Mouse (Mus musculus) adrenal gland, adult 2 months (tissue): Measurements from ENCODE around the gene Mmab. TPM values are rescaled to one million over a fixed set of nuclear protein-coding genes. Genes with fewer than 3 reads are reported as not detected.

ENCODE experiments used
- DNase-seq: peaks from one replicate; pipeline ENCODE4 v3.0.0; 2021
- polyA plus RNA-seq: library from polyadenylated mRNA; depleted of rRNA; stranded (reverse); fragments of >200 nt; gene quantifications from 2 replicates; pipeline ENCODE4 v1.2.3, GENCODE M21; 2012
- total RNA-seq, 2 experiments: library from RNA; stranded (reverse); gene quantifications; 2 replicates each; pipeline ENCODE4 v1.2.3; 2021

The Mmab gene
- total and polyA plus RNA-seq, 3 experiments, result 21.2 to 37.4 (median 23.1) TPM

GRCm38 (mm10) chr5:114429781-114430180 lies 14.1 kb downstream of the Mmab start:
- no peak for DNase-seq

GRCm38 (mm10) chr5:114428621-114429020 lies 15.2 kb downstream of the Mmab start:
- DNase-seq, result no peak

GRCm38 (mm10) chr5:114426732-114427131 lies 17.1 kb downstream of the Mmab start:
- DNase-seq, result no peak

- no peak for DNase-seq
Observed at GRCm38 (mm10) chr5:114423961-114424360, 19.9 kb downstream of the Mmab start.

GRCm38 (mm10) chr5:114422591-114422990 lies 21.3 kb downstream of the Mmab start:
- no peak for DNase-seq

GRCm38 (mm10) chr5:114421561-114422298 lies 22.1 kb downstream of the Mmab start:
- peak; percentile 40 for DNase-seq

DNA sequence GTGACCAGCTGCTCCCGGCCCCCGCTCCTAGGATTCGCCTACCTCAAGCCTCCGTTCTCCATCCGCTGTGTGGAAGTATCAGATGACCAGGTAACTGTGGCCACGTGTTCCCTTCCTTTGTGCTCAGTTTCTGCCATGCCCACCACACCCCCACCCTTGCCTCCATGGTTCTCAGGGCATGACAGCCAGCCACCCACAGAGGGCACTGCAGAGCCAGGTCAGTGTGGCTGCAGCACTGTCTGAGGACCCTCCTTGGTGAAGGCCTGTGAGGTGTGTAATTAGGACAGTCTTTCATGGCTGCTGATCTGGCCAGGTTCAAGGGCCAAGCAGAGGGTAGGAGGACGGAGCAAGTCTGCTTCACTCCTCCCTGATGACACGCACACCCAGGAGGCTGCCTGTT lies 25.3 kb downstream of the Mmab start:
- no peak for DNase-seq

DNA sequence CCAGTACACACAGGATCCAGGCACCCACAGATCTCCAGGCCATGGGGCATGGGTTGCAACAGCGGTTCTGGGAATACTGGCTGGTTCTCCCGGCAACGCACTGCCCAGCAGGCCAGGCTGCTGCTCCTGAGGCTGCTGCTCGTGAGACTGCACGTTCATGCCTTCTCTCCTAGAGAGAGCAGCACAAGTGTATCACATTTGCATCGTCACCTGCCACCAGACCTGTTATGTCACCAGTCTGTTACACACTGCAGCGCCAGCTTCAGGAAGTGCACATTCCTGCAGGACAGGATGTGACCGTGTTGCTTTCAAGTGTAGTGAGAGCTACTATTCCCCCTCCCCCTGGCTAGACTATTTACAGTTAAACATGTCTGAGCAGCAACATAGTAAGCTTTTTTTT lies 27.0 kb downstream of the Mmab start:
- no peak for DNase-seq

DNA sequence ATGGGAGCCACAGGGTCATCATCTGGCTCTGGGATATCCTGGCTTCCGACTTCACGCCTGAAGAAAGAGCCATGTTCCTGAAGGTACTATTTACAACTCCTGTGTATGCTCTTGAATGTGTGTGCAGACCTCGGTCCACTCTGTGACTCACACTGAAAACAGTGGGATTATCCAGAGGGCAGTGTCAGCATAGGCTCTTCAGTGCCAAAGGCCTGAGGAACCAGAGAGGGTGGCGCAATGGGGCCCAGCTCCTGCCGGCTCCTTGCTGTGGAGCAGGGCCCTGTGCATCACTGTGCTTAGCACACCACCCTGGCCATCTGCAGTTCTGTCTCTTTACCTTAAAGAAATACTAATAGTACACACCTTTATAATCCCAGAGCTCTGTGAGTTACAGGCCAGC lies 28.3 kb downstream of the Mmab start:
- DNase-seq, result peak; percentile 38

GRCm38 (mm10) chr5:114413067-114413735 lies 30.7 kb downstream of the Mmab start:
- DNase-seq, result peak; percentile 83

DNA sequence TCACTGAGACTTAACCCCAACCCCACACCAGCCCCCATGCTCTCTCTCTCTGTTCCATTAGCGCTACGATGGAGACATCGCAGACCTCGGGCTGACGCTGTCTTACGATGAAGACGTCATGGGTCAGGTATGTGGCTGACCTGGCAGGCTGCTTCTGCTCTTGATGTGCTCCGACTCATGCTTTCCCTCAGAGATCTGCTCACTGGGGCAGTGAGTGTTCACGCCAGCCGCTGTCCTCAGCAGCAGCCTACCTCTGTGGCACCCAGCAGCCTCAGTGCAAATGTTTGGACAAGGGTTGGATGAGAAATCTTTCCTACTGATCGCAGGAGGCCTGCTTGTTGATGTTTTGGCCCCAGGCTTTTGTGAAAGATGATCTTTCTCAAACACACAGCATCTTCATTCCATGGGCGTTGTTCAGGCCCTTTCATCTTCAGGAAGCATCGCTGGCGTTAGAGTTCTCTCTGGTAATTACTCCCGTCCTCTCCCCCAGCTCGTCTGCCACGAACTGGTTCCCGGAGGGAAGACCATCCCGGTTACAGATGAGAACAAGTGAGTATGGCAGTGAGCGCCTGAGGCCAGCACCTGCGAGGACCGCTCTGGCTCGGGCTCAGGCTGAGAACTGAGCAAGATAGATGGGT lies 31.4 kb downstream of the Mmab start:
- DNase-seq, result no peak

DNA sequence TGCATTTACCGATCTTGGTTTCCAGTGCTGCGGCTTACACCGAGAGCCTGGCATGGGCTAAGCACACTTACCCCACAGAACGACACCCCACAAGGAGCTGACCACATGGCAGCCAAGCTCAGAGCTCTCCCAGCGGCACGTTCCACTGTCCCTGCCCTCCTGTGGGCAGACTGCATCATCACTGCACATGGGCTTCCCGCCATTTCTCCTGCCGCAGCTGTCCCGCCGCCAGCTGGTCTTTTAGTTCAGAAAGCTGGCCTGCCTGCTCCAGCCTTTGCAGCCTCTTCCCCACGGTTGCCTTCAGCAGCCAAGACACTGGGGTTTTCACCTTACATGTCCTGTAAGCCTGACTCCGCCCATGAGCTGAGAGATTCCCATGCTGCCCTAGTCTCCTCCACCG lies 33.4 kb downstream of the Mmab start:
- DNase-seq, result no peak

- peak; percentile 67 for DNase-seq
Observed at GRCm38 (mm10) chr5:114408846-114409245, 35.0 kb downstream of the Mmab start.

GRCm38 (mm10) chr5:114407810-114408209 lies 36.0 kb downstream of the Mmab start:
- DNase-seq, result no peak

DNA sequence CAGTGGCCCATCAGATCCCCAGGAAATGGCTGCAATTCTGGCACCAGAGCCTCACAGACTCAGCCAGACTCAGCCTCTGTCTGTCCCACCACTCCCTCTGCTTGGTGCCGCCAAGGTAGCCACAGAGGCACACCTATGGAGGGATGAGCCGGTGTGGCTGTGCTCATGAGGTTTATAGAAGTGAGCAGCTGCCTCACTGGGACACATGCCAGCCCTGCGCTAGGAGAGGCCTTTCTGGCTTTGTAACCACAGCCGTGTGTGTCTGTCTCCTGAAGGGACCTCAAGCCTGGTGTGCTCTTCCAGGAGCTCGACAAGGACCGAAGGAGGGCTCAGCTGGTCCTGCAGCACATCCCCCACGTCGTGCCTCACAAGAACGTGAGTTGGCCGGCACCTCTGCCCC lies 36.6 kb downstream of the Mmab start:
- DNase-seq, result peak; percentile 34

GRCm38 (mm10) chr5:114406592-114406991 lies 37.3 kb downstream of the Mmab start:
- peak; percentile 92 for DNase-seq

DNA sequence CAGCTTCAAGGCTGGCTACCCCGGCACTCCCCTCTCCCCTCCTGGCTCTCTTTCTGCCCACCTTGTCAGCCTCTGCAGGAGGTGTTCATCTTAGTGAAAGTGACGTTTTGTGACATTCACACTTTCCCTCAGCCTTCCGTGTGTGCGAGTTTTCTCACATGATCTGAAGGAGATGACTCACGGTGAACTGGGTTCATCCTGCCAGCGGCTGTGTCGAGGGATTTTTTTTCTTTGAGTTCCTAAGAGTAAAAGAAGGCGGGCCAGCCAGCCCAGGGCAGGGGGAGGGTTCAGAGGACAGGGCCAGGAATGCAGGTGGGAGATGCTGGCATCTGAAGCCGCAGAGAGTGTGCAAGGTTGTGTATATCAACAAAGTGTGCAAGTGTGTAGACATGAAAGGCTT lies 50.7 kb downstream of the Mmab start:
- DNase-seq, result no peak

DNA sequence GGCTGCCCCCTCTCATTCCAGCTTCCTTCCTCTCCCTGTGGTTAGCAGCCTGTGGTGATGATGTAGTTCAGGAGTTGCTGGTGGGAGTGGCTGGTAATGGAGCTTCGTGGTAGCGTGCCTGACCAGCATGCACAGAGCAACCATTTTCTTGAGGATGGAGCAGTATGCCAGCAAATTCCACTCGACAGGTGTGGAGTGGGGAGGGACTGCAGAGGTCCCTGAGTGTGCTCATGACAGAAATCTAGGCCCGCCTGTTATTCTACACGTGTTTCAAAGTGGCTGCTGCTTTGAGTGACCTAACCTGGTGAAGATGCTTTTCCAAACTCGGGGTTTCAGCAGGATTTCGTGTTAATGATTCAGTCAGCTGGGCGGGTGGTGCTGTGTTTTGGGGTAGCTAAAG lies 59.4 kb downstream of the Mmab start:
- no peak for DNase-seq

DNA sequence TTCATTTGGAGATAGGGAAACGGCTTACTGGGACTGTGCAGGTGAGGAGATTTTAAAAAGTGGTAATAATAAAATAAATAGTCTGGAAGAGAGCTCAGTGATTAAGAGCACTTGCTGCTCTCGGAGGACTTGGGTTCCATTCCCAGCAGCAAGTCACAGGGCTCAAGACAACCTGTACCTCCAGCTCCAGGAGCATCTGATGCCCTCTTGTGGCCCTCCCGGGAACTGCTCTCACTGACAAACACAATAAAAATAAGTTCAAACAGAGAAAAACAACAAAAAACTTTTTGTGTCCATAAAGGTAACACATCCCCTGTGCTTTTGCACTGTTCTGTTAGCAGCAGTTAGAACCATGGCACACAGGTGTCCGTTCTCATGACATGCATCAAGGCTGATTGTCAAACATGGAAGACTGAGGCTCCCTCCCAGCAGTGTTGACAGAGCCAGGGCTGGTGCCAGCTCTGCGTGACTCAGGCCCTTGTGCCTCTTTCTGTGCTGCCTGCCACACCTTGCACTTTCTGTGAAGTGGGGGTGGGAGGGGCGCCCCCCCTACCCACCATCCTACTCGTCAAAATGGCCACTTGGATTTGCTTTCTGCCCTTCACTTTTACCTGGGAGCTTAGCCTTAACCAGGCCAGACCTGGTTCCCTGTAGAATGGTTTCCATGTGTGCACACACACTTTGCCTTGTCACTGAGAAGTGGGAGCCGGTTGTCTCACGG lies 60.5 kb downstream of the Mmab start:
- no peak for DNase-seq
